In genomic region chr14:60195999-60196398, GRCm38 (mm10) we compare ENCODE assay signal across 26 mouse cellular contexts. TPM values are rescaled to one million over a fixed set of nuclear protein-coding genes. Genes with fewer than 3 reads are reported as not detected.
"Had no signal": no experiment of that assay in that cellular context is flagged by ENCODE, and none has a peak within 500 bp of the region (broad histone marks: within the 10 kb centered on the region; RNA-seq: fewer than 3 reads in every experiment).

No protein-coding gene starts in this region.

- ATAC-seq: midbrain, embryonic 13.5 days; midbrain, embryonic 16.5 days had no signal

- H3K4me2 ChIP-seq: limb, embryonic 12.5 days; limb, embryonic 15.5 days; liver, embryonic 11.5 days; lung, embryonic 15.5 days; midbrain, embryonic 13.5 days; neural tube, embryonic 13.5 days; stomach, embryonic 15.5 days had no signal

- H3K4me3 ChIP-seq: limb, embryonic 12.5 days; limb, embryonic 15.5 days; lung, embryonic 15.5 days; megakaryocyte, embryonic 14.5 days; midbrain, embryonic 10.5 days; midbrain, embryonic 13.5 days; myocyte; neural tube, embryonic 13.5 days; stomach, embryonic 15.5 days had no signal

- H3K9ac ChIP-seq: limb, embryonic 12.5 days; limb, embryonic 15.5 days; liver, embryonic 14.5 days; lung, embryonic 15.5 days; midbrain, embryonic 13.5 days; neural tube, embryonic 13.5 days; stomach, embryonic 15.5 days had no signal

- H3K27me3 ChIP-seq: limb, embryonic 12.5 days; limb, embryonic 15.5 days; lung, embryonic 15.5 days; megakaryocyte, embryonic 14.5 days; midbrain, embryonic 13.5 days; neural tube, embryonic 13.5 days; stomach, embryonic 15.5 days had no signal

- H3K27ac ChIP-seq: limb, embryonic 12.5 days; limb, embryonic 15.5 days; liver, embryonic 14.5 days; lung, embryonic 15.5 days; midbrain, embryonic 10.5 days; midbrain, embryonic 13.5 days; neural tube, embryonic 13.5 days; stomach, embryonic 15.5 days had no signal

- H3K4me1 ChIP-seq: limb, embryonic 12.5 days; limb, embryonic 15.5 days; lung, embryonic 15.5 days; megakaryocyte, embryonic 14.5 days; midbrain, embryonic 10.5 days; midbrain, embryonic 13.5 days; neural tube, embryonic 13.5 days; stomach, embryonic 15.5 days had no signal

- DNase-seq: kidney, adult 8-10 months; left cerebral cortex, postnatal 4 days; lung, adult 18-20 months; lung, postnatal 10 days; lung, postnatal 36 days; retina, postnatal 1 day; right cerebral cortex, postnatal 25 days; spleen, adult 18-20 months; thymus, adult 2 months; thymus, postnatal 14 days; thymus, postnatal 4 days had no signal

- H3K9me3 ChIP-seq: limb, embryonic 12.5 days; limb, embryonic 15.5 days; lung, embryonic 15.5 days; midbrain, embryonic 10.5 days; midbrain, embryonic 13.5 days; neural tube, embryonic 13.5 days; stomach, embryonic 15.5 days had no signal

- H3K36me3 ChIP-seq: limb, embryonic 12.5 days; limb, embryonic 15.5 days; lung, embryonic 15.5 days; midbrain, embryonic 10.5 days; midbrain, embryonic 13.5 days; neural tube, embryonic 13.5 days; stomach, embryonic 15.5 days had no signal

RNA-seq across cellular contexts. Expression of gene Nupl1, which starts 55.2 kb away (rescaled TPM):
- total RNA-seq: left cerebral cortex, postnatal 4 days; monocyte, adult 5-6 weeks; neutrophil, adult 5-6 weeks had no signal
- polyA plus RNA-seq: kidney, embryonic 16.5 days; limb, embryonic 12.5 days; limb, embryonic 15.5 days; liver, embryonic 11.5 days; midbrain, embryonic 10.5 days; myocyte; neural tube, embryonic 13.5 days; thymus, adult 2 months had no signal
